Mouse (Mus musculus): ENCODE results near the gene Pde5a. TPM values are rescaled to one million over a fixed set of nuclear protein-coding genes. Genes with fewer than 3 reads are reported as not detected.

Pde5a gene
- polyA plus RNA-seq, 1 experiment from 2014 or later: 3.8 TPM

GRCm38 (mm10) chr3:122859829-122860228 lies 131.1 kb downstream of the Pde5a start:
- no peaks in the 10 kb centered on the region for H3K27me3 ChIP-seq (ENCODE audit: control insufficient read depth, insufficient read depth, low read length)
- H3K4me2 ChIP-seq: no peak overlapping the region
- H3K4me3 ChIP-seq (ENCODE audit: low read depth, low read length): no peak overlapping the region
- 86% methylated on average over 2 of the region's 2 CpGs for WGBS
- no peak overlapping the region for H3K9ac ChIP-seq (ENCODE audit: low read length)
- no peaks in the 10 kb centered on the region for H3K36me3 ChIP-seq (ENCODE audit: control insufficient read depth, insufficient read depth, low read length)
- no peaks in the 10 kb centered on the region for H3K4me1 ChIP-seq (ENCODE audit: control insufficient read depth, insufficient read depth, low read length)
- no peak overlapping the region for H3K27ac ChIP-seq (ENCODE audit: low read depth, low read length)
- DNase-seq (ENCODE audit: low spot score, missing footprints): no peak
- ATAC-seq (ENCODE audit: low FRiP score): no peak
- no peaks in the 10 kb centered on the region for H3K9me3 ChIP-seq (ENCODE audit: control insufficient read depth, low read length)

- 87% methylated on average over 12 of the region's 12 CpGs for WGBS
- Histone ChIP-seq H3K36me3 (ENCODE audit: control insufficient read depth, insufficient read depth, low read length) (no peaks in the 10 kb centered on the region), H3K4me2 (no peak overlapping the region), H3K9me3 (ENCODE audit: control insufficient read depth, low read length) (no peaks in the 10 kb centered on the region), H3K4me3 (ENCODE audit: low read depth, low read length) (no peak overlapping the region), H3K9ac (ENCODE audit: low read length) (no peak overlapping the region), H3K27ac (ENCODE audit: low read depth, low read length) (no peak overlapping the region), H3K27me3 (ENCODE audit: control insufficient read depth, insufficient read depth, low read length) (no peaks in the 10 kb centered on the region), H3K4me1 (ENCODE audit: control insufficient read depth, insufficient read depth, low read length) (no peaks in the 10 kb centered on the region)
- DNase-seq (ENCODE audit: low spot score, missing footprints) (peak; percentile 78), ATAC-seq (ENCODE audit: low FRiP score) (no peak)
Observed at GRCm38 (mm10) chr3:122860573-122861498, 132.1 kb downstream of the Pde5a start.

GRCm38 (mm10) chr3:122865092-122865491 lies 136.3 kb downstream of the Pde5a start:
- no peaks in the 10 kb centered on the region for H3K27me3 ChIP-seq (ENCODE audit: control insufficient read depth, insufficient read depth, low read length)
- H3K9me3 ChIP-seq (ENCODE audit: control insufficient read depth, low read length): no peaks in the 10 kb centered on the region
- H3K9ac ChIP-seq (ENCODE audit: low read length): no peak overlapping the region
- H3K27ac ChIP-seq (ENCODE audit: low read depth, low read length): no peak overlapping the region
- no peaks in the 10 kb centered on the region for H3K4me1 ChIP-seq (ENCODE audit: control insufficient read depth, insufficient read depth, low read length)
- no peak overlapping the region for H3K4me3 ChIP-seq (ENCODE audit: low read depth, low read length)
- DNase-seq (ENCODE audit: low spot score, missing footprints) (no peak), ATAC-seq (ENCODE audit: low FRiP score) (no peak)
- WGBS: 85% methylated on average over 4 of the region's 4 CpGs
- H3K4me2 ChIP-seq: no peak overlapping the region
- H3K36me3 ChIP-seq (ENCODE audit: control insufficient read depth, insufficient read depth, low read length): no peaks in the 10 kb centered on the region

GRCm38 (mm10) chr3:122868270-122868669 lies 139.5 kb downstream of the Pde5a start:
- 95% methylated on average over 1 of the region's 1 CpGs for WGBS
- no peak for ATAC-seq (ENCODE audit: low FRiP score)
- Histone ChIP-seq H3K36me3 (ENCODE audit: control insufficient read depth, insufficient read depth, low read length) (no peaks in the 10 kb centered on the region), H3K27me3 (ENCODE audit: control insufficient read depth, insufficient read depth, low read length) (no peaks in the 10 kb centered on the region), H3K27ac (ENCODE audit: low read depth, low read length) (no peak overlapping the region), H3K9me3 (ENCODE audit: control insufficient read depth, low read length) (no peaks in the 10 kb centered on the region), H3K4me1 (ENCODE audit: control insufficient read depth, insufficient read depth, low read length) (no peaks in the 10 kb centered on the region), H3K9ac (ENCODE audit: low read length) (no peak overlapping the region), H3K4me3 (ENCODE audit: low read depth, low read length) (no peak overlapping the region), H3K4me2 (no peak overlapping the region)
- no peak for DNase-seq (ENCODE audit: low spot score, missing footprints)

- H3K27me3 ChIP-seq (ENCODE audit: control insufficient read depth, insufficient read depth, low read length): no peaks in the 10 kb centered on the region
- H3K4me2 ChIP-seq: no peak overlapping the region
- WGBS: 76% methylated on average over 1 of the region's 1 CpGs
- H3K9ac ChIP-seq (ENCODE audit: low read length): no peak overlapping the region
- no peaks in the 10 kb centered on the region for H3K4me1 ChIP-seq (ENCODE audit: control insufficient read depth, insufficient read depth, low read length)
- DNase-seq (ENCODE audit: low spot score, missing footprints) (no peak), ATAC-seq (ENCODE audit: low FRiP score) (no peak)
- no peak overlapping the region for H3K4me3 ChIP-seq (ENCODE audit: low read depth, low read length)
- H3K9me3 ChIP-seq (ENCODE audit: control insufficient read depth, low read length): no peaks in the 10 kb centered on the region
- no peak overlapping the region for H3K27ac ChIP-seq (ENCODE audit: low read depth, low read length)
- H3K36me3 ChIP-seq (ENCODE audit: control insufficient read depth, insufficient read depth, low read length): no peaks in the 10 kb centered on the region
Observed at GRCm38 (mm10) chr3:122871596-122871995, 142.8 kb downstream of the Pde5a start.

GRCm38 (mm10) chr3:122876870-122877269 lies 148.1 kb downstream of the Pde5a start:
- no peak for DNase-seq (ENCODE audit: low spot score, missing footprints)
- H3K36me3 ChIP-seq (ENCODE audit: control insufficient read depth, insufficient read depth, low read length): no peaks in the 10 kb centered on the region
- H3K27me3 ChIP-seq (ENCODE audit: control insufficient read depth, insufficient read depth, low read length): no peaks in the 10 kb centered on the region
- no peaks in the 10 kb centered on the region for H3K9me3 ChIP-seq (ENCODE audit: control insufficient read depth, low read length)
- WGBS: 85% methylated on average over 2 of the region's 2 CpGs
- H3K9ac ChIP-seq (ENCODE audit: low read length): no peak overlapping the region
- H3K4me2 ChIP-seq: no peak overlapping the region
- no peak overlapping the region for H3K27ac ChIP-seq (ENCODE audit: low read depth, low read length)
- ATAC-seq (ENCODE audit: low FRiP score): no peak
- no peak overlapping the region for H3K4me3 ChIP-seq (ENCODE audit: low read depth, low read length)
- no peaks in the 10 kb centered on the region for H3K4me1 ChIP-seq (ENCODE audit: control insufficient read depth, insufficient read depth, low read length)

- no peaks in the 10 kb centered on the region for H3K4me1 ChIP-seq (ENCODE audit: control insufficient read depth, insufficient read depth, low read length)
- H3K4me3 ChIP-seq (ENCODE audit: low read depth, low read length): no peak overlapping the region
- DNase-seq (ENCODE audit: low spot score, missing footprints): no peak
- ATAC-seq (ENCODE audit: low FRiP score): no peak
- no peak overlapping the region for H3K9ac ChIP-seq (ENCODE audit: low read length)
- no peaks in the 10 kb centered on the region for H3K36me3 ChIP-seq (ENCODE audit: control insufficient read depth, insufficient read depth, low read length)
- H3K27me3 ChIP-seq (ENCODE audit: control insufficient read depth, insufficient read depth, low read length): no peaks in the 10 kb centered on the region
- 91% methylated on average over 3 of the region's 3 CpGs for WGBS
- no peaks in the 10 kb centered on the region for H3K9me3 ChIP-seq (ENCODE audit: control insufficient read depth, low read length)
- no peak overlapping the region for H3K27ac ChIP-seq (ENCODE audit: low read depth, low read length)
- no peak overlapping the region for H3K4me2 ChIP-seq
Observed at GRCm38 (mm10) chr3:122877543-122877942, 148.8 kb downstream of the Pde5a start.

- Histone ChIP-seq H3K27ac (ENCODE audit: low read depth, low read length) (no peak overlapping the region), H3K9me3 (ENCODE audit: control insufficient read depth, low read length) (no peaks in the 10 kb centered on the region), H3K9ac (ENCODE audit: low read length) (no peak overlapping the region), H3K4me2 (no peak overlapping the region), H3K4me1 (ENCODE audit: control insufficient read depth, insufficient read depth, low read length) (no peaks in the 10 kb centered on the region), H3K27me3 (ENCODE audit: control insufficient read depth, insufficient read depth, low read length) (no peaks in the 10 kb centered on the region), H3K4me3 (ENCODE audit: low read depth, low read length) (no peak overlapping the region), H3K36me3 (ENCODE audit: control insufficient read depth, insufficient read depth, low read length) (no peaks in the 10 kb centered on the region)
- no peak for DNase-seq (ENCODE audit: low spot score, missing footprints)
- no peak for ATAC-seq (ENCODE audit: low FRiP score)
- WGBS: 90% methylated on average over 8 of the region's 8 CpGs
Observed at GRCm38 (mm10) chr3:122878705-122879315, 150.1 kb downstream of the Pde5a start.

GRCm38 (mm10) chr3:122887505-122888301 lies 159.0 kb downstream of the Pde5a start:
- ATAC-seq (ENCODE audit: low FRiP score) (no peak), DNase-seq (ENCODE audit: low spot score, missing footprints) (no peak)
- no peak overlapping the region for H3K4me3 ChIP-seq (ENCODE audit: low read depth, low read length)
- no peak overlapping the region for H3K4me2 ChIP-seq
- H3K36me3 ChIP-seq (ENCODE audit: control insufficient read depth, insufficient read depth, low read length): no peaks in the 10 kb centered on the region
- H3K9ac ChIP-seq (ENCODE audit: low read length): no peak overlapping the region
- H3K9me3 ChIP-seq (ENCODE audit: control insufficient read depth, low read length): no peaks in the 10 kb centered on the region
- H3K27me3 ChIP-seq (ENCODE audit: control insufficient read depth, insufficient read depth, low read length): no peaks in the 10 kb centered on the region
- H3K4me1 ChIP-seq (ENCODE audit: control insufficient read depth, insufficient read depth, low read length): no peaks in the 10 kb centered on the region
- WGBS: 81% methylated on average over 4 of the region's 4 CpGs
- no peak overlapping the region for H3K27ac ChIP-seq (ENCODE audit: low read depth, low read length)
